Mouse (Mus musculus) hindbrain, embryonic 15.5 days (tissue): Measurements from ENCODE around the gene Cela2a. TPM values are rescaled to one million over a fixed set of nuclear protein-coding genes. Genes with fewer than 3 reads are reported as not detected.

ENCODE experiments used
- ATAC-seq: fragments of 200-750 bp; cut with Nextera tagmentation; 2 replicates; pipeline ENCODE4 v1.8.0; 2017; ENCODE audit warnings: low read depth, moderate number of reproducible peaks, moderate TSS enrichment; ENCODE audit not compliant: low FRiP score
- H3K27ac ChIP-seq: fragments of 300-500 bp; sonication (generic); replicated peaks from 2 replicates; pipeline ENCODE4 v1.5.1; 2015; ENCODE audit warnings: mild to moderate bottlenecking, inconsistent platforms
- H3K27me3 ChIP-seq: fragments of 300-500 bp; sonication (generic); 2 replicates; pipeline ENCODE4 v1.6.1; 2015; ENCODE audit warnings: control low read depth, inconsistent platforms
- H3K36me3 ChIP-seq: fragments of 300-500 bp; sonication (generic); 2 replicates; pipeline ENCODE4 v1.6.1; 2015; ENCODE audit warnings: control low read depth, inconsistent platforms
- H3K4me1 ChIP-seq: fragments of 300-500 bp; sonication (generic); replicated peaks from 2 replicates; pipeline ENCODE4 v1.6.1; 2015; ENCODE audit warnings: control low read depth, inconsistent platforms
- H3K4me2 ChIP-seq: fragments of 300-500 bp; sonication (generic); 2 replicates; pipeline ENCODE4 v1.6.1; 2015; ENCODE audit warnings: moderate library complexity, mild to moderate bottlenecking, inconsistent platforms
- H3K4me3 ChIP-seq: fragments of 300-500 bp; sonication (generic); 2 replicates; pipeline ENCODE4 v1.5.1; 2015; ENCODE audit warnings: mild to moderate bottlenecking, inconsistent platforms
- H3K9ac ChIP-seq: fragments of 300-500 bp; sonication (generic); 2 replicates; pipeline ENCODE4 v1.6.1; 2015; ENCODE audit warnings: inconsistent platforms
- H3K9me3 ChIP-seq: fragments of 300-500 bp; sonication (generic); 2 replicates; pipeline ENCODE4 v1.6.1; 2016; ENCODE audit warnings: control low read depth, inconsistent platforms
- WGBS: fragments of 180-500 bp; shearing (Covaris S2); methylation state at CpG from one replicate; pipeline ENCODE4 v1.1.7; 2015; 5-methylcytosine and 5-hydroxymethylcytosine counted together
- polyA plus RNA-seq: library from polyadenylated mRNA; unstranded; fragments of >200 nt; fragmentation: Nextera tagmentation; extraction: Ambion mirVana; gene quantifications from 2 replicates; pipeline ENCODE4 v1.2.1, GENCODE M21; 2015

Cela2a gene
- polyA plus RNA-seq, 1 experiment from 2014 or later, result 0.18 TPM

GRCm38 (mm10) chr4:141793282-141794151, 32.4 kb downstream of the Cela2a start, which contains the start of gene Casp9:
Gene Casp9, plus strand, starts transcription at chr4:141793612.
- Histone ChIP-seq H3K27me3 (no peaks in the 10 kb centered on the region), H3K9me3 (no peaks in the 10 kb centered on the region), H3K4me1 (peaks cover 38% of the 10 kb centered on the region), H3K36me3 (peaks cover 10% of the 10 kb centered on the region; the same call in 1 of the 2 replicates), H3K27ac (peak within 1 kb of the TSS; percentile 96), H3K4me2 (peak within 1 kb of the TSS; percentile 61), H3K4me3 (peak within 1 kb of the TSS; percentile 79), H3K9ac (peak within 1 kb of the TSS; percentile 67)
- ATAC-seq, result peak; percentile 80
- under 1% methylated on average over 74 of the region's 80 CpGs for WGBS

- ATAC-seq, result no peak
- WGBS, result 8% methylated on average over 10 of the region's 10 CpGs
Observed at GRCm38 (mm10) chr4:141792554-141793281, 33.2 kb downstream of the Cela2a start.

DNA sequence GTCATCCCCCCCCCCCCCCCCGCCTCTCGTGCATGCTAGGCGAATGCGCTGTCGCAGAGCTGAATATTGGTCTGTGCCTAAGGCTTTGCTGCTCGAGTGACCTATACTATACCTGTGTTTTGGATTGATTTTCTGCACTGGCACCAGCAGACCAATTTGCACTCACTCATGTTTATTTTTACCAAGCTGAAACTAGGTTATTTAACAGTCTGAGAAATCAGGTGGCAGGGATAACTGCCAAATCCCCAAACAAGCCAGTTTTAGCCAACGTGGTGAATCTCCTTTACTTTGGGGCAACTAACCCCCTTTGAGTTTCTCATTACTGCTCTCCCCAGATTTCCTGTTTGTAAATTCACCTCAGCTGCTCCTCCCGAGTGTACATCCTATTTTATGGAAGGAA, 34.0 kb downstream of the Cela2a start:
- no peak overlapping the region for H3K4me3 ChIP-seq
- peaks cover 6% of the 10 kb centered on the region; the same call in 1 of the 2 replicates for H3K36me3 ChIP-seq
- no peaks in the 10 kb centered on the region for H3K27me3 ChIP-seq
- WGBS, result 86% methylated on average over 8 of the region's 8 CpGs
- H3K9me3 ChIP-seq, result no peaks in the 10 kb centered on the region
- no peak overlapping the region for H3K27ac ChIP-seq
- H3K4me1 ChIP-seq, result peaks cover 38% of the 10 kb centered on the region
- ATAC-seq, result no peak
- no peak overlapping the region for H3K9ac ChIP-seq
- H3K4me2 ChIP-seq, result no peak overlapping the region

More at GRCm38 (mm10) chr4:141792554-141793281, 33.2 kb downstream of the Cela2a start:
- peaks cover 8% of the 10 kb centered on the region for H3K36me3 ChIP-seq
- peak overlapping the region; percentile 61 for H3K4me2 ChIP-seq
- no peaks in the 10 kb centered on the region for H3K9me3 ChIP-seq
- peak overlapping the region; percentile 96 for H3K27ac ChIP-seq
- H3K4me3 ChIP-seq, result peak overlapping the region; percentile 79
- H3K4me1 ChIP-seq, result peaks cover 38% of the 10 kb centered on the region
- peak overlapping the region; percentile 67 for H3K9ac ChIP-seq
- H3K27me3 ChIP-seq, result no peaks in the 10 kb centered on the region

DNA sequence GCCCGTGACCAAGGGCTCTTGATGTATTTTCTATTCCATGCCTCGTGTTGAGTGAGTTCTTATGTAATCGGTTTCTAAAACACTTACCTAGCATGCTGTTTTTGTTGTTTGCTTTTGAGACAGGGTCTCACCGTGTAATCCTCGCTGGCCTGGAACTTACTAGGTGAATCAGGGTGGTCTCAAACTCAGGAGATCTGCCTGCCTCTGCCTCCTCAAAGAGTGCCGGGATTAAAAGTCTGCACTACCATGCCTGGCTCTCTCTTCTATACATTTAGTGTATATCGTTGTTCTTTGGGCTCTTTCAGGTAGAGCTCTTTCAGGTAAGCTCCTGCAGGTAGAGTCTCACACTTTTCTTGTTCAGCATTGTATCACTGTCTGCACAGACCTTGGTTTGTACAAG, 34.5 kb downstream of the Cela2a start:
- no peak for ATAC-seq
- Histone ChIP-seq H3K27me3 (no peaks in the 10 kb centered on the region), H3K4me1 (peaks cover 34% of the 10 kb centered on the region), H3K27ac (peak overlapping the region; percentile 89; the same call in 1 of the 2 replicates), H3K4me3 (no peak overlapping the region), H3K9ac (no peak overlapping the region), H3K9me3 (no peaks in the 10 kb centered on the region), H3K36me3 (peaks cover 6% of the 10 kb centered on the region; the same call in 1 of the 2 replicates), H3K4me2 (peak overlapping the region; percentile 69; the same call in 1 of the 2 replicates)
- 89% methylated on average over 7 of the region's 7 CpGs for WGBS

- WGBS, result under 1% methylated on average over 42 of the region's 42 CpGs
- Histone ChIP-seq H3K27me3 (no peaks in the 10 kb centered on the region), H3K9ac (peak within 1 kb of the TSS; percentile 86), H3K9me3 (no peaks in the 10 kb centered on the region), H3K4me3 (peak within 1 kb of the TSS; percentile 83), H3K4me2 (peak within 1 kb of the TSS; percentile 69), H3K27ac (peak within 1 kb of the TSS; percentile 89), H3K4me1 (peaks cover 27% of the 10 kb centered on the region), H3K36me3 (peaks cover 6% of the 10 kb centered on the region; the same call in 1 of the 2 replicates)
- peak; percentile 94 for ATAC-seq
Observed at GRCm38 (mm10) chr4:141790524-141790990, 35.4 kb downstream of the Cela2a start, which contains the start of gene Dnajc16. Gene Dnajc16, minus strand, starts transcription at chr4:141790931.

- Histone ChIP-seq H3K4me3 (peak overlapping the region; percentile 83), H3K4me1 (peaks cover 18% of the 10 kb centered on the region), H3K9ac (peak overlapping the region; percentile 86), H3K9me3 (no peaks in the 10 kb centered on the region), H3K4me2 (peak overlapping the region; percentile 69), H3K27ac (peak overlapping the region; percentile 89), H3K27me3 (no peaks in the 10 kb centered on the region), H3K36me3 (peaks cover 10% of the 10 kb centered on the region)
- no peak for ATAC-seq
- 62% methylated on average over 3 of the region's 3 CpGs for WGBS
Observed at GRCm38 (mm10) chr4:141789564-141790218, 36.3 kb downstream of the Cela2a start.

DNA sequence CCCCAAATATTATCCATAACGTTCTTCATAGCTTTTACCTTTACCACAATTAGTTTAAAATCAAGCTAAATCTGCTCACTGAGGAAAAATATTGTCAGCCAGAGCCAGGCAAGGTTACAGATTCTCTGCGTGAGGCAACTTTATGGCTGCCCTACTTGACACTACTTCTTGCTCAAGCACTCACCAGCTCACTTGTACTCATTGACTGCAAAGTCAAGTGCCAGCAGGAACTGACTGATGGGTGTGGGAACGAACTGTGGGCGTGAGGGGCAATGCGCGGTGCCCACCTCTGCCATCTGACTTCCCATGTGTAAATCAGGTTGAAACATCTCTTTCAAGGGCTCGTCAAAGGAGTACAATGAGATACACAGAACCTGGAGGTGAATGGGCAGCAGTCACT, 38.5 kb downstream of the Cela2a start:
- H3K4me2 ChIP-seq, result no peak overlapping the region
- 85% methylated on average over 7 of the region's 7 CpGs for WGBS
- peaks cover 11% of the 10 kb centered on the region for H3K4me1 ChIP-seq
- no peak for ATAC-seq
- no peak overlapping the region for H3K27ac ChIP-seq
- no peak overlapping the region for H3K4me3 ChIP-seq
- H3K27me3 ChIP-seq, result no peaks in the 10 kb centered on the region
- peaks cover 28% of the 10 kb centered on the region for H3K36me3 ChIP-seq
- no peaks in the 10 kb centered on the region for H3K9me3 ChIP-seq
- no peak overlapping the region for H3K9ac ChIP-seq

- 72% methylated on average over 6 of the region's 6 CpGs for WGBS
- ATAC-seq, result no peak
Observed at GRCm38 (mm10) chr4:141787046-141787445, 38.9 kb downstream of the Cela2a start.

DNA sequence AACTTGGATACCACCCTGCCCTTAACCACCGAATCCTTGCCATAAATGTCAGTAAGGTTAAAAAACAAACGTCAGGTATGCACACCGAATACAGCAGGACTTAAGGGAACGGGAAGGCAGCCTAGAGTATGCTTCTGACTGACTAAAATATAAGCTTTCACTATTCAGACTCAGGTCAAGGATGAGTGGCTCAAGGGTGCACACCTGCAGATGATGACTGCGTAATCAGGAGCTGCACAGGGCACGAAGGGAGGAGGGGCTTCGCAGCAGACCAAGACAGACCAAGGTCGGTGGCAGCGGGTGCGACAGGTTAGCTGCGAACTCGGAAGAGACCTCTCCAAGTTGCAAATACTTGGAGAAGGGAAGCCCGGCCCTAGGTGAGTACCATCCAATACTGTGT, 39.8 kb downstream of the Cela2a start:
- no peak overlapping the region for H3K4me2 ChIP-seq
- no peaks in the 10 kb centered on the region for H3K27me3 ChIP-seq
- peaks cover 11% of the 10 kb centered on the region for H3K4me1 ChIP-seq
- ATAC-seq, result no peak
- peaks cover 41% of the 10 kb centered on the region for H3K36me3 ChIP-seq
- no peaks in the 10 kb centered on the region for H3K9me3 ChIP-seq
- WGBS, result 93% methylated on average over 13 of the region's 13 CpGs
- no peak overlapping the region for H3K9ac ChIP-seq
- H3K27ac ChIP-seq, result no peak overlapping the region
- no peak overlapping the region for H3K4me3 ChIP-seq

More at GRCm38 (mm10) chr4:141787046-141787445, 38.9 kb downstream of the Cela2a start:
- H3K4me2 ChIP-seq, result no peak overlapping the region
- H3K9ac ChIP-seq, result no peak overlapping the region
- H3K27me3 ChIP-seq, result no peaks in the 10 kb centered on the region
- H3K27ac ChIP-seq, result no peak overlapping the region
- peaks cover 11% of the 10 kb centered on the region for H3K4me1 ChIP-seq
- peaks cover 32% of the 10 kb centered on the region for H3K36me3 ChIP-seq
- no peak overlapping the region for H3K4me3 ChIP-seq
- no peaks in the 10 kb centered on the region for H3K9me3 ChIP-seq

DNA sequence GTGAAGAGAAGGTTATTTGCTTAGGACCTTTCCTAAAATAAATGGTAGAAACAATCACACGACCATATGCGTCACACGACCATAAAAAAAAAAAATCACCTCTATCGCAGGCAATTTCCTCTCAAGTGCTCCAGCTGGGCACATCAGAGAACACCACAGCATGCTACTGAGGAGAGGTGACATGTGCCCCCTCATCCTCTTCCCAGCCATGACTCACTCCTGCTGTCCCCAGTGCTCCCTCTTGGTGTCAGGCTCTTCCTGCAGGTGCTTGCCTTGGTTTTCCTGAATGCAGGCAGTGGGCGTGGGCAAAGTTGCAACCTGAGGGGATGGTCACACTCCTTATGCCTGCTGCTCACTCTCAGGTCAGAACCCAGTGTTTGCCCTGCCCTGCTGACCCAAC, 41.1 kb downstream of the Cela2a start:
- no peaks in the 10 kb centered on the region for H3K27me3 ChIP-seq
- H3K4me1 ChIP-seq, result peaks cover 5% of the 10 kb centered on the region
- H3K4me2 ChIP-seq, result no peak overlapping the region
- no peak overlapping the region for H3K9ac ChIP-seq
- H3K4me3 ChIP-seq, result no peak overlapping the region
- no peak overlapping the region for H3K27ac ChIP-seq
- peaks cover 54% of the 10 kb centered on the region for H3K36me3 ChIP-seq
- no peaks in the 10 kb centered on the region for H3K9me3 ChIP-seq
- ATAC-seq, result no peak
- WGBS, result 84% methylated on average over 5 of the region's 5 CpGs

DNA sequence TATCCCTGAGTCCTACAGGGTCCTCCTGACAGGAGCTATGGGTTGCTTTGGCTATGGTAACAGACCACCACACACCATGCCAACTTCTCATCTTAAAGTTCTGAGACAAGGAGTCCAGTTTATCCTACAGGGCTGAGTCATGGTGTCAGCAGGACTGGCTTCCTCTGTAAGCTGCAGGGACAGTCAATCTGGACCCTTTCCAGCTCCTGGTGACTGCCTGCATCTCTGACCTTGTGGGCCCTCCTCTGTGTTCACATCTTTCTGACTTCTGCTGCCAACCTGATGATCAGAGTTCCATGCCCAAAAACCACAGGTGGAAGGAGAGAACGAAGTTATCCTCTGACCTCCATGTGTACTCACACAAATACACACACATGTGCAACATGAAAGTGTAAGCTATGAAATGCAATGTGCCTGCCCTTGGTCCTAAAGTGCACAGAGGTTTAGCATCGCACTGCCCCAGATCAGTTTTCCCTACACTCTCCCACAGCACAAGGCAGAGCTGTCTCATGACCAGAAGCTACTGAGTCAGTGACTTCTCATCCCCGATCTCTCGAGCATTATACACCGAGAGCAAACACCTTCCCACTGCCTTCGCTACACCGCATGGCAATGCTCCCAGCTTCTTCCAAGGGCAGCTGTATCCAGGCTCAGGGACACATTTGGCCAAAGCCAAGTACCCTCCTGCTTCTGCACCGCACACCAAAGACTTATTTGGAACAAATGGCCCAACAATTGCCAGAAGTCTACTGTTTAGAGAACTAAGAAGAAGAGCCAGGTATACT, 44.6 kb downstream of the Cela2a start:
- H3K9me3 ChIP-seq, result no peaks in the 10 kb centered on the region
- no peak overlapping the region for H3K4me3 ChIP-seq
- 97% methylated on average over 8 of the region's 8 CpGs for WGBS
- no peaks in the 10 kb centered on the region for H3K4me1 ChIP-seq
- peaks cover 65% of the 10 kb centered on the region for H3K36me3 ChIP-seq
- H3K27ac ChIP-seq, result no peak overlapping the region
- no peak overlapping the region for H3K4me2 ChIP-seq
- ATAC-seq, result no peak
- H3K27me3 ChIP-seq, result no peaks in the 10 kb centered on the region
- H3K9ac ChIP-seq, result no peak overlapping the region
